Mouse (Mus musculus): ENCODE results near the gene Med31. TPM values are rescaled to one million over a fixed set of nuclear protein-coding genes. Genes with fewer than 3 reads are reported as not detected.

Med31 gene
- 9.3 and 11.4 TPM in 2 replicates for polyA plus RNA-seq (2011; ENCODE audit: insufficient read depth, insufficient read length, low replicate concordance, missing spikeins)

- H3K4me3 ChIP-seq (replicated peaks; ENCODE audit: control insufficient read depth, low read depth, low read length) = peak within 1 kb of the TSS; percentile 91
- peaks cover 3% of the 10 kb centered on the region; the same call in 1 of the 2 replicates for H3K4me1 ChIP-seq (ENCODE audit: control insufficient read depth, insufficient read depth, low read length)
- peak within 1 kb of the TSS; percentile 71 for H3K27ac ChIP-seq (ENCODE audit: control insufficient read depth, insufficient read depth, low read depth, low read length, poor library complexity)
- TF ChIP-seq POLR2A (IDR thresholded peaks at IDR 0.05; ENCODE audit: borderline replicate concordance, control insufficient read depth, low read depth, low read length) = peak; percentile 26; the same call in 1 of the 2 replicates
- 0 out of 2 replicates have a peak, but pooled peaks have one; percentile 8 for TF ChIP-seq CTCF (IDR thresholded peaks at IDR 0.05; ENCODE audit: control insufficient read depth, insufficient read depth, low read length)
- WGBS = under 1% methylated on average over 29 of the region's 29 CpGs
Measured at GRCm38 (mm10) chr11:72215410-72215797, at the start of gene Med31. Gene Med31, minus strand, starts transcription at chr11:72215592.

GRCm38 (mm10) chr11:72256441-72256840 lies 41.0 kb upstream of the Med31 start:
- Histone ChIP-seq H3K27ac (ENCODE audit: control insufficient read depth, insufficient read depth, low read depth, low read length, poor library complexity) (no peak overlapping the region), H3K4me1 (ENCODE audit: control insufficient read depth, insufficient read depth, low read length) (peaks cover 3% of the 10 kb centered on the region; the same call in 1 of the 2 replicates), H3K4me3 (replicated peaks; ENCODE audit: control insufficient read depth, low read depth, low read length) (no peak overlapping the region)
- TF ChIP-seq CTCF (IDR thresholded peaks at IDR 0.05; ENCODE audit: control insufficient read depth, insufficient read depth, low read length) (no peak), POLR2A (IDR thresholded peaks at IDR 0.05; ENCODE audit: borderline replicate concordance, control insufficient read depth, low read depth, low read length) (no peak)
- 74% methylated on average over 2 of the region's 2 CpGs for WGBS

DNA sequence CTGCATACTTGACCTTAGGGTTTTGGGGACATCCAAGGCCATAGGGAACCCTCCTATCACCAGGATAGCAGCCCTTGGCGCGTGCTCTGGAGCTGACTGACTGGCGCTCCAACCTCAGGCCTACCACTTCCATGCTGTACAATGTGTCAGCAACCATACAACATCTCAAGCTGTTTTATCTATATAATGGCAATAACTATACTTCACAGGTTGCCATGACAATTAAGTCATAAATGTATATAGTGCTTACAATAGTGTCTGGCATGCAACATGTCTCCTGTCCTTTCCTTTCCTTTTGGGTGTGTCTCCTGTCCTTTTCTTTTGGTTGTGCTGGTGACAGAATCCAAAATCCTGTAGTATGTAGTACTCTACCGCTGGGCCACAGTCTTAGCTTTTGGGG lies 40.2 kb upstream of the Med31 start:
- Histone ChIP-seq H3K4me3 (replicated peaks; ENCODE audit: control insufficient read depth, low read depth, low read length) (no peak overlapping the region), H3K4me1 (ENCODE audit: control insufficient read depth, insufficient read depth, low read length) (peaks cover 3% of the 10 kb centered on the region; the same call in 1 of the 2 replicates), H3K27ac (ENCODE audit: control insufficient read depth, insufficient read depth, low read depth, low read length, poor library complexity) (no peak overlapping the region)
- 91% methylated on average over 4 of the region's 4 CpGs for WGBS
- TF ChIP-seq CTCF (IDR thresholded peaks at IDR 0.05; ENCODE audit: control insufficient read depth, insufficient read depth, low read length) = no peak
- TF ChIP-seq POLR2A (IDR thresholded peaks at IDR 0.05; ENCODE audit: borderline replicate concordance, control insufficient read depth, low read depth, low read length) = no peak

GRCm38 (mm10) chr11:72245196-72245753 lies 29.9 kb upstream of the Med31 start:
- H3K4me1 ChIP-seq (ENCODE audit: control insufficient read depth, insufficient read depth, low read length) = no peaks in the 10 kb centered on the region
- no peak overlapping the region for H3K4me3 ChIP-seq (replicated peaks; ENCODE audit: control insufficient read depth, low read depth, low read length)
- H3K27ac ChIP-seq (ENCODE audit: control insufficient read depth, insufficient read depth, low read depth, low read length, poor library complexity) = no peak overlapping the region
- WGBS = 82% methylated on average over 8 of the region's 8 CpGs
- TF ChIP-seq CTCF (IDR thresholded peaks at IDR 0.05; ENCODE audit: control insufficient read depth, insufficient read depth, low read length) (no peak), POLR2A (IDR thresholded peaks at IDR 0.05; ENCODE audit: borderline replicate concordance, control insufficient read depth, low read depth, low read length) (no peak)

GRCm38 (mm10) chr11:72240062-72240860 lies 24.9 kb upstream of the Med31 start:
- WGBS = 64% methylated on average over 4 of the region's 4 CpGs
- Histone ChIP-seq H3K4me3 (replicated peaks; ENCODE audit: control insufficient read depth, low read depth, low read length) (no peak overlapping the region), H3K4me1 (ENCODE audit: control insufficient read depth, insufficient read depth, low read length) (no peaks in the 10 kb centered on the region), H3K27ac (ENCODE audit: control insufficient read depth, insufficient read depth, low read depth, low read length, poor library complexity) (no peak overlapping the region)
- no peak for TF ChIP-seq CTCF (IDR thresholded peaks at IDR 0.05; ENCODE audit: control insufficient read depth, insufficient read depth, low read length)
- TF ChIP-seq POLR2A (IDR thresholded peaks at IDR 0.05; ENCODE audit: borderline replicate concordance, control insufficient read depth, low read depth, low read length) = no peak

DNA sequence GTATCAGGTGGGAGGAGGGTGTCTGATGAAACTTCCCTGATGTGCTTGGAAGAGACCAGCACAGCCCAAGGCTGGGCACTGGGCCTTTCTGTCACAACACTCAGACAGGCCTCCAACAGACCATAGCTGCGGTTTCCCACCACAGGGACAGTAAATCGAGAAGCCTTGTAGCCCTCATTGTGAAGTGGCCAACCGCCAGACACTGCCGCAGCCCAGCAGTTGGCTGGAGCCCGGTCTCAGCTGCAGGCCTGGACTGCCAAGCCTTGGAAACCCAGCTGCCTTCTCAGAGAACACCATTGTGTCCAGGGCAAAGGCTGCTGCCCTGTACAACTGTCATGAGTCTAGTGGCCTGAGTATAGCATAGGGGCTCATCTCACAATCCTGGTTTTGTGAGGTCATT lies 18.6 kb upstream of the Med31 start:
- H3K27ac ChIP-seq (ENCODE audit: control insufficient read depth, insufficient read depth, low read depth, low read length, poor library complexity) = no peak overlapping the region
- 61% methylated on average over 5 of the region's 5 CpGs for WGBS
- H3K4me3 ChIP-seq (replicated peaks; ENCODE audit: control insufficient read depth, low read depth, low read length) = no peak overlapping the region
- H3K4me1 ChIP-seq (ENCODE audit: control insufficient read depth, insufficient read depth, low read length) = no peaks in the 10 kb centered on the region
- no peak for TF ChIP-seq POLR2A (IDR thresholded peaks at IDR 0.05; ENCODE audit: borderline replicate concordance, control insufficient read depth, low read depth, low read length)
- no peak for TF ChIP-seq CTCF (IDR thresholded peaks at IDR 0.05; ENCODE audit: control insufficient read depth, insufficient read depth, low read length)

DNA sequence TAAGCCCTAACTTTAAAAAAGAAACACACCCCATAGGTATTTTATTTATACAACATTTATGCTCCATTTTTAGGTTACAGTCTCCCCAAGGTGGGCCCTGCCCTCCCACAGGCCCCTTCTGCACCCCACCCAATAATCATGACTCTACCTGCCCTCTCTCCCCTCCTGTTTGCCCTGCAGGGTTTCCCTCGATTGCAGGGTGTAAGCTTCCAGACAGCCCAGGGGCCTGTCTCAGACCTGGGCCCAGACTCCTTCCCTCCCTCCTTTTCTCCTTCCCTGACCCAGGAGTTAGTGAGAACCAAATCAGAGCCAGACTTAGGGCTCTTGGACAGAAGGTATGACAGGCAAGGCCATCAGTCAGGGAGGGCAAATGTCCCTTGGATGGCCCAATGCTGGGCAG lies 17.6 kb upstream of the Med31 start:
- no peak for TF ChIP-seq CTCF (IDR thresholded peaks at IDR 0.05; ENCODE audit: control insufficient read depth, insufficient read depth, low read length)
- no peak for TF ChIP-seq POLR2A (IDR thresholded peaks at IDR 0.05; ENCODE audit: borderline replicate concordance, control insufficient read depth, low read depth, low read length)
- no peak overlapping the region for H3K27ac ChIP-seq (ENCODE audit: control insufficient read depth, insufficient read depth, low read depth, low read length, poor library complexity)
- no peaks in the 10 kb centered on the region for H3K4me1 ChIP-seq (ENCODE audit: control insufficient read depth, insufficient read depth, low read length)
- no peak overlapping the region for H3K4me3 ChIP-seq (replicated peaks; ENCODE audit: control insufficient read depth, low read depth, low read length)
- WGBS = 67% methylated on average over 1 of the region's 1 CpGs

GRCm38 (mm10) chr11:72232068-72232467 lies 16.7 kb upstream of the Med31 start:
- WGBS = 80% methylated on average over 7 of the region's 7 CpGs
- Histone ChIP-seq H3K27ac (ENCODE audit: control insufficient read depth, insufficient read depth, low read depth, low read length, poor library complexity) (no peak overlapping the region), H3K4me3 (replicated peaks; ENCODE audit: control insufficient read depth, low read depth, low read length) (no peak overlapping the region), H3K4me1 (ENCODE audit: control insufficient read depth, insufficient read depth, low read length) (no peaks in the 10 kb centered on the region)
- TF ChIP-seq CTCF (IDR thresholded peaks at IDR 0.05; ENCODE audit: control insufficient read depth, insufficient read depth, low read length) (no peak), POLR2A (IDR thresholded peaks at IDR 0.05; ENCODE audit: borderline replicate concordance, control insufficient read depth, low read depth, low read length) (no peak)
